Mouse (Mus musculus) c-Kit-positive CD71-positive TER-119-positive erythroid progenitor cells, embryonic 14.5 days (primary cell): ENCODE measurements around the gene Ugt1a6b.

Experiments
- DNase-seq: peaks from one replicate; pipeline ENCODE4 v3.0.0-alpha.2; 2013; ENCODE audit warnings: low spot score

Ugt1a6b gene

DNA sequence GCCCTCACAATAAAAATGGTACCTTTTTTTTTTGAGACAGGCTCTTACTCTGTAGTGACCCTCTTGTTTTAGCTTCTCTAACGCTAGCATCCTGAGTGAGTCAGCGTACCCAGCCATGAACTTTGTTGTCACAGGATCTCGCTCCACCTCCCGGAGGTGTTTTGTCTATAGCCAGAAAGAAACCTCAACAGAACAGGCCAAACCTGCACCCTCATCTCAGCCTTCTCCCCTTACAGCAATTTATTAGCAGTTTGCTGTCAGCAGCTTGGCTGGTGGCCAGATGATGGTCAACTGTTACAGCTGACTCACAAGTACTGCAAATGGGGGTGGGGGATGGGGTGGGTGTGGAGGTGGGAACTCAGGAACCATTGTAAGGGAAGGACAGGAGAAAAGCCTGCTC is 159.2 kb downstream of the Ugt1a6b start:
- DNase-seq = no peak

DNA sequence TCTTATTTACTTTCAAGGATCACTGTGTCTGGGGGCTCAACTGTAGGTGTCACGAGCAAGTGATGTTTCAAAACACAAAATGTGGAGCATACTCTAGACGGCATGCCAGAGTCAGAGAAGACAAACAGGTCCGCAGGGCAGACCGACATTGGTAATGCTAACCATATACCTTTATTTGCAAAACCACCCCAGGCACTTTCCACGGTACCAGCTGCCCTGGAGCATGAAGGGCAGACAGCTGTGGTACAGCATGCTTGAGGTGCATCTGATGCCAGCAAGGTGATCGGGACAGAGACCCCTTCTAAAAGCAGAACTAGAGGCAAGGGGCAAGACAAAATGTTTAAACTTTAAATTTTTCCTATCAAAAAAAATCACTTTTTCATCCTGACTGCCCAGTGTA is 159.9 kb downstream of the Ugt1a6b start:
- DNase-seq = no peak

- no peak for DNase-seq
Measured at GRCm38 (mm10) chr1:88263778-88264177, 160.7 kb downstream of the Ugt1a6b start.

GRCm38 (mm10) chr1:88264237-88264868 is 161.3 kb downstream of the Ugt1a6b start:
- no peak for DNase-seq

DNA sequence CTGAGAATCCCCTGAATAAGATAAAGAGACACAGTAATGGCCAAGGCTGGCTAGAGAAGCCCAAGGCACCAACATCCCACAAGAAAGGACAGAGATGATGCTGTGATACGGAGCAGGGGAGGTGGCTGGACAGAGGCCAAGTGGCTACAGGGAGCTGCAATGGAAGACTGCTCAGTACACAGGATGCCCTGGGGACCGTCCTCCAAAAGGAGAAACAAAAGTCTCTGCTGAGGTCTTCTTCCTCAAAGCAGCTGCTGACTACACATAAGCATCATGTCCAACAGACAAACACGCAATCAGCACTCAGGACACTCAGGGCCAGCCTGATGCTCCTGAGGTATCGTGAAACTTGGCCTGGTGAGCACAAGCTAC is 161.8 kb downstream of the Ugt1a6b start:
- no peak for DNase-seq

DNA sequence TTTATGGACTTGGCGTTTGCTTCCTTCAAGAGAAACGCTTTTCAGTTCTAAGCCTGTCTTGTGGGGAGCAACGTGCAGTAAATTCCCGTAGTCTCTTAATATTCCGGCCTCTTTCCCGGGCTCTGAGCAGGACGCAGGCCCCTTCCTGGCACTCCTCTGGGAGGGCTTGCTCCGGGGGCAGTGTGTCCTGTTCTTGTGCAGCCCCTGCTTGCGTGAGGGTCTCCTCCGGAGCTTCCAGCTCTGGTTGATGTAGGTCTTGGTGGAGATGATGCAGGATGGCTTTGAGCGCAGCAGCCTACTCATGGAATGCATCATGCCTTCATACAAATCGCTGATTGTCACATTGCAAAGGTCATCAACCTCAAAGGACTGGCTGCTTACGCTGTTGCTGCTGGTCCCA is 163.1 kb downstream of the Ugt1a6b start:
- DNase-seq = no peak

- no peak for DNase-seq
Measured at GRCm38 (mm10) chr1:88267489-88267888, 164.4 kb downstream of the Ugt1a6b start.

GRCm38 (mm10) chr1:88268070-88268469 is 165.0 kb downstream of the Ugt1a6b start:
- no peak for DNase-seq
